Mouse (Mus musculus): ENCODE measurements around the gene Ankrd44.

Ankrd44 gene

GRCm38 (mm10) chr1:54809811-54810549 lies 116.2 kb downstream of the Ankrd44 start:
- DNase-seq (ENCODE audit: low read depth, low spot score): no peak

- DNase-seq (ENCODE audit: low read depth, low spot score): no peak
Observed at GRCm38 (mm10) chr1:54809098-54809490, 117.1 kb downstream of the Ankrd44 start.

GRCm38 (mm10) chr1:54808401-54809097 lies 117.6 kb downstream of the Ankrd44 start:
- DNase-seq (ENCODE audit: low read depth, low spot score): no peak

- no peak for DNase-seq (ENCODE audit: low read depth, low spot score)
Observed at GRCm38 (mm10) chr1:54807832-54808231, 118.4 kb downstream of the Ankrd44 start.

- no peak for DNase-seq (ENCODE audit: low read depth, low spot score)
Observed at GRCm38 (mm10) chr1:54806116-54806850, 119.9 kb downstream of the Ankrd44 start.

- DNase-seq (ENCODE audit: low read depth, low spot score): no peak
Observed at GRCm38 (mm10) chr1:54804406-54804805, 121.8 kb downstream of the Ankrd44 start.

GRCm38 (mm10) chr1:54802703-54803102 lies 123.5 kb downstream of the Ankrd44 start:
- DNase-seq (ENCODE audit: low read depth, low spot score): no peak

GRCm38 (mm10) chr1:54801256-54801655 lies 124.9 kb downstream of the Ankrd44 start:
- no peak for DNase-seq (ENCODE audit: low read depth, low spot score)

- no peak for DNase-seq (ENCODE audit: low read depth, low spot score)
Observed at GRCm38 (mm10) chr1:54799421-54799820, 126.8 kb downstream of the Ankrd44 start.

- DNase-seq (ENCODE audit: low read depth, low spot score): no peak
Observed at GRCm38 (mm10) chr1:54798415-54798814, 127.8 kb downstream of the Ankrd44 start.

- DNase-seq (ENCODE audit: low read depth, low spot score): no peak
Observed at GRCm38 (mm10) chr1:54794709-54795108, 131.5 kb downstream of the Ankrd44 start.

GRCm38 (mm10) chr1:54791406-54791805 lies 134.8 kb downstream of the Ankrd44 start:
- no peak for DNase-seq (ENCODE audit: low read depth, low spot score)

- no peak for DNase-seq (ENCODE audit: low read depth, low spot score)
Observed at GRCm38 (mm10) chr1:54789327-54789960, 136.7 kb downstream of the Ankrd44 start.

- DNase-seq (ENCODE audit: low read depth, low spot score): no peak
Observed at GRCm38 (mm10) chr1:54788337-54788736, 137.8 kb downstream of the Ankrd44 start.

GRCm38 (mm10) chr1:54778151-54778550 lies 148.0 kb downstream of the Ankrd44 start:
- DNase-seq (ENCODE audit: low read depth, low spot score): no peak

GRCm38 (mm10) chr1:54777104-54777503 lies 149.1 kb downstream of the Ankrd44 start:
- no peak for DNase-seq (ENCODE audit: low read depth, low spot score)

- DNase-seq (ENCODE audit: low read depth, low spot score): no peak
Observed at GRCm38 (mm10) chr1:54776116-54776515, 150.1 kb downstream of the Ankrd44 start.

GRCm38 (mm10) chr1:54772843-54773242 lies 153.3 kb downstream of the Ankrd44 start:
- DNase-seq (ENCODE audit: low read depth, low spot score): no peak

GRCm38 (mm10) chr1:54771471-54771870 lies 154.7 kb downstream of the Ankrd44 start:
- DNase-seq (ENCODE audit: low read depth, low spot score): no peak

- no peak for DNase-seq (ENCODE audit: low read depth, low spot score)
Observed at GRCm38 (mm10) chr1:54767221-54767620, 159.0 kb downstream of the Ankrd44 start.

GRCm38 (mm10) chr1:54765632-54766238 lies 160.5 kb downstream of the Ankrd44 start:
- no peak for DNase-seq (ENCODE audit: low read depth, low spot score)
